9 mouse cellular contexts compared by ENCODE assay signal in genomic region chr4:95277989-95278713, GRCm38 (mm10).
DNase-seq lines count a peak whose midpoint lies in the region; ATAC-seq and TF ChIP-seq lines count a peak whose summit lies in the region.
"Had no signal": no experiment of that assay in that cellular context is flagged by ENCODE, and none has a peak within 500 bp of the region (broad histone marks: within the 10 kb centered on the region; RNA-seq: fewer than 3 reads in every experiment).

No protein-coding gene starts in this region.

- H3K9me3 ChIP-seq in heart, embryonic 10.5 days = no peaks in the 10 kb centered on the region

- no peak for DNase-seq in heart, embryonic 10.5 days (ENCODE audit: low spot score)
- no peak for DNase-seq in heart, adult 9 months (ENCODE audit: low spot score in 2 of 2)
- peak; percentile 6 for DNase-seq in CD4-positive helper T cell, adult 2 months (ENCODE audit: low read depth, low spot score)
- peak; percentile 35 for DNase-seq in forelimb bud, embryonic 11.5 days (ENCODE audit: low read depth, low spot score)
- DNase-seq in cerebellum, adult 2 months = no peak
- DNase-seq in thymus, postnatal 14 days = no peak
- DNase-seq in c-Kit-positive CD71-positive TER-119-positive erythroid progenitor cells, embryonic 14.5 days (ENCODE audit: low spot score) = no peak
- DNase-seq: cerebellum, postnatal 25 days had no signal

- TF ChIP-seq CTCF in cerebellum, adult 2 months (IDR thresholded peaks at IDR 0.05; ENCODE audit: borderline replicate concordance, insufficient read depth, low read depth, low read length) = no peak

- no peak for TF ChIP-seq POLR2A in cerebellum, adult 2 months (IDR thresholded peaks at IDR 0.05; ENCODE audit: borderline replicate concordance, insufficient read depth, low read length)

- 58% methylated on average over 11 of the region's 11 CpGs for WGBS in heart, embryonic 10.5 days
- WGBS in cerebellum, adult 2 months = 58% methylated on average over 11 of the region's 11 CpGs

- no peak overlapping the region for H3K4me3 ChIP-seq in heart, embryonic 10.5 days
- no peak overlapping the region for H3K4me3 ChIP-seq in cerebellum, adult 2 months (replicated peaks; ENCODE audit: insufficient read depth, low read depth, low read length)

- no peaks in the 10 kb centered on the region for H3K36me3 ChIP-seq in heart, embryonic 10.5 days

- H3K27ac ChIP-seq in heart, embryonic 10.5 days = peak overlapping the region; percentile 73
- no peak overlapping the region for H3K27ac ChIP-seq in cerebellum, adult 2 months (ENCODE audit: insufficient read depth, low read length)

- ATAC-seq in megakaryocyte, adult 5-6 weeks (ENCODE audit: poor library complexity, severe bottlenecking) = peak; percentile 67

- no peaks in the 10 kb centered on the region for H3K27me3 ChIP-seq in heart, embryonic 10.5 days (ENCODE audit: insufficient read depth, poor library complexity, severe bottlenecking)
- H3K27me3 ChIP-seq in cerebellum, adult 2 months (ENCODE audit: control insufficient read depth, insufficient read depth, low read length) = no peaks in the 10 kb centered on the region

- H3K4me1 ChIP-seq in heart, embryonic 10.5 days = peaks cover 13% of the 10 kb centered on the region
- H3K4me1 ChIP-seq in cerebellum, adult 2 months (ENCODE audit: control insufficient read depth, insufficient read depth, low read length) = no peaks in the 10 kb centered on the region

Comparison
In these comparisons a context has a peak if more than half of its experiments do, and no peak if none do; other contexts are left out.
1. DNase-seq: peak in CD4-positive helper T cell, adult 2 months (single experiment) and forelimb bud, embryonic 11.5 days (single experiment); none in heart, embryonic 10.5 days (single experiment), heart, adult 9 months (0 of 2), cerebellum, adult 2 months (0 of 2), thymus, postnatal 14 days (single experiment) and c-Kit-positive CD71-positive TER-119-positive erythroid progenitor cells, embryonic 14.5 days (single experiment).